Mouse (Mus musculus) ovary, adult 18-20 months (tissue): ENCODE data around the gene 6330409D20Rik.

Experiments
- DNase-seq: peaks from one replicate; pipeline ENCODE4 v3.0.0; 2022; ENCODE audit warnings: low spot score, mixed read lengths

The 6330409D20Rik gene

GRCm38 (mm10) chr2:32699680-32700079, 41.1 kb downstream of the 6330409D20Rik start:
- no peak for DNase-seq

- DNase-seq = no peak
Measured at GRCm38 (mm10) chr2:32694691-32695090, 46.1 kb downstream of the 6330409D20Rik start.

- peak; percentile 93 for DNase-seq
Measured at GRCm38 (mm10) chr2:32693823-32694411, 46.9 kb downstream of the 6330409D20Rik start.

GRCm38 (mm10) chr2:32693282-32693681, 47.5 kb downstream of the 6330409D20Rik start:
- DNase-seq = no peak

- DNase-seq = no peak
Measured at GRCm38 (mm10) chr2:32692496-32692895, 48.3 kb downstream of the 6330409D20Rik start.

GRCm38 (mm10) chr2:32691041-32691440, 49.8 kb downstream of the 6330409D20Rik start:
- DNase-seq = no peak

- DNase-seq = peak; percentile 71
Measured at GRCm38 (mm10) chr2:32689420-32689819, 51.4 kb downstream of the 6330409D20Rik start.

- no peak for DNase-seq
Measured at GRCm38 (mm10) chr2:32687562-32687961, 53.3 kb downstream of the 6330409D20Rik start.

GRCm38 (mm10) chr2:32686640-32687039, 54.2 kb downstream of the 6330409D20Rik start:
- no peak for DNase-seq

- DNase-seq = no peak
Measured at GRCm38 (mm10) chr2:32685807-32686206, 55.0 kb downstream of the 6330409D20Rik start.

- no peak for DNase-seq
Measured at GRCm38 (mm10) chr2:32684681-32685428, 56.0 kb downstream of the 6330409D20Rik start.

- no peak for DNase-seq
Measured at GRCm38 (mm10) chr2:32683701-32684100, 57.1 kb downstream of the 6330409D20Rik start.

GRCm38 (mm10) chr2:32682721-32683417, 57.9 kb downstream of the 6330409D20Rik start:
- DNase-seq = no peak
